Mouse (Mus musculus): ENCODE results near the gene 1600014C10Rik. TPM values are rescaled to one million over a fixed set of nuclear protein-coding genes. Genes with fewer than 3 reads are reported as not detected.

The 1600014C10Rik gene
- polyA plus RNA-seq (2014; fragmentation: Nextera tagmentation; extraction: Ambion mirVana): 14.0 and 14.4 TPM in 2 replicates

DNA sequence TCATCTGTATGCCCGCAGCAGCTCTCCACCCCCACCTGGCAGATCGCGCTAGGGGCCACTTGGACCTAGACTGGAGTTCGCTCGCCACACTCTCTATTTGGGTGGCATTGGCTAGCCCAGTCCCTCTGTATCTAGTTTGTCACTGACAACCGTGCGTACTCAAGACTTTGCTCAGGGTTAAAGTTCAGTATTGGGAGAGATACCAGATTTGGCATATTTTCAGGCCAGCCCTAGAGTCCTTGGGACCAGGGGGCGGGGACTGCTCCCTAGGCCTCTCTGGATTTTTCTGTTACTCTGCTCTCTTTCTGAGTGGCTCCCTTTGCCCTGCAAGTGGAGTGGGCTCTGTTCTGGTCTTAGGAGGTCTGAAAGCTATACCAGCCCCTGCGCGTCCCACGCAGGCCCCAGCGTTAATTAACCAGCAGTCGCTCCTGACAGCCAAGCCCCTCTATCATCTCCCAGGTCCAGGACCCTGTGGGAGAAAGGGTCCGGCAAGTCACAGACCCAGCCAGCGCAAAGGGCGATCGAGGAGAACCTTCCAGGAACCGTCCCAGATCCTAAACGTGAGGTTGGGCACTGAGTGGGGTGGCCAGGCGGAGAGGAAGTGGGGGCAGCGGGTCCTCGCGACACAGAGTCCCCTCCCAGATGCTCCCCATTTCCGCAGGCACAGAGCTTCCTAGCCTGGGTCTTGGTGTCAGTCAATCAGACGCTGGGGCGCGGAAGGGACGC lies at the start of gene 1600014C10Rik:
1600014C10Rik (plus strand) TSS at position 256 of the 726 bp plus-strand sequence.
- H3K4me3 ChIP-seq (ENCODE audit: low read depth, low read length): peak within 1 kb of the TSS; percentile 60
- H3K4me1 ChIP-seq (ENCODE audit: control insufficient read depth, insufficient read depth, low read length): peaks cover 12% of the 10 kb centered on the region; the same call in 1 of the 2 replicates
- H3K9me3 ChIP-seq (ENCODE audit: control insufficient read depth, low read length): no peaks in the 10 kb centered on the region
- 4% methylated on average over 28 of the region's 28 CpGs for WGBS
- DNase-seq (ENCODE audit: low spot score) (no peak), ATAC-seq (ENCODE audit: insufficient number of reproducible peaks, low FRiP score, low TSS enrichment, low read depth) (peak; percentile 40; the same call in 1 of the 2 replicates)
- peak within 1 kb of the TSS; percentile 74 for H3K9ac ChIP-seq (ENCODE audit: low read length)
- H3K4me2 ChIP-seq (ENCODE audit: low read depth, severe bottlenecking): peak within 1 kb of the TSS; percentile 92
- H3K36me3 ChIP-seq (ENCODE audit: control insufficient read depth, insufficient read depth, low read length): no peaks in the 10 kb centered on the region
- H3K27me3 ChIP-seq (ENCODE audit: control insufficient read depth, insufficient read depth, low read length): no peaks in the 10 kb centered on the region
- peak within 1 kb of the TSS; percentile 36; the same call in 1 of the 2 replicates for H3K27ac ChIP-seq (replicated peaks; ENCODE audit: low read depth, low read length)

DNA sequence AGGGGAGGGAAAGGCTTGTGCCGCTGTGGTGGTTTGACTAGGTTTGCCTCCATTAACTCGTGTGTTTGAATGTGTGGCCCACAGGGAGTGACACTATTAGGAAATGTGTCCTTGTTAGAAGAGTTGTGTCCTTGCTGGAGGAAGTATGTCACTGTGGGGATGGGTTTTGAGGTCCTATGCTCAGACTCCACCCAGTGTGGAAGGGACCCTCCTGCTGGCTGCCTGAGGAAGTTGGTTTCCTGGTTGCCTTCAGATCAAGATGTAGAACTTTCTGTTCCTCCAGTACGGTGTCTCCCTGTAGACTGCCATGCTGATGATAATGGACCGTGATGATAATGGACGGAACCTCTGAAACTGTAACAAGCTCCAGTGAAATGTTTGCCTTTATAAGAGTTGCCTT lies 48.5 kb upstream of the 1600014C10Rik start:
- Histone ChIP-seq H3K9me3 (ENCODE audit: control insufficient read depth, low read length) (no peaks in the 10 kb centered on the region), H3K4me2 (ENCODE audit: low read depth, severe bottlenecking) (no peak overlapping the region), H3K4me3 (ENCODE audit: low read depth, low read length) (no peak overlapping the region), H3K36me3 (ENCODE audit: control insufficient read depth, insufficient read depth, low read length) (no peaks in the 10 kb centered on the region), H3K9ac (ENCODE audit: low read length) (no peak overlapping the region), H3K27ac (replicated peaks; ENCODE audit: low read depth, low read length) (no peak overlapping the region), H3K27me3 (ENCODE audit: control insufficient read depth, insufficient read depth, low read length) (no peaks in the 10 kb centered on the region), H3K4me1 (ENCODE audit: control insufficient read depth, insufficient read depth, low read length) (peaks cover 8% of the 10 kb centered on the region)
- WGBS: 87% methylated on average over 5 of the region's 5 CpGs
- no peak for DNase-seq (ENCODE audit: low spot score)
- no peak for ATAC-seq (ENCODE audit: insufficient number of reproducible peaks, low FRiP score, low TSS enrichment, low read depth)

DNA sequence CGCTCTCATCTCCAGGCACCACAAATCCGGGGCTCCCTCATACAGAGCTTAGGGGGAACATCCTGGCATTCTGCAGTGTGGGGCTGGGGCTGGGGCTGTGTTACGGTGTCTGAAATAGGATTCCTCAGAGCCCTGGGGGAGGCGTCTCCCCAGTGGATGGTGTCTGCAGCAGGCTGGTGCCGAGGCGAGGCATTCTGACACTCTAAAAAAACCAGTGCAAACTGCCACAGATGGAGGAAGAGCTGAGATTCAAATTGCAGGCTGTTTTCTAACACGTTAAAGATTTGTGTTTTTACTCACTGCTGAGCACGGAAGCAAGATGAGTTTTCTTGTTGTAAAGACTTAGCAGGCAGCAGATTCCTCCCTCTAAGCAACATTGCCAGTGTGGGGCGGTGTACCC lies 42.7 kb upstream of the 1600014C10Rik start:
- Histone ChIP-seq H3K4me1 (ENCODE audit: control insufficient read depth, insufficient read depth, low read length) (no peaks in the 10 kb centered on the region), H3K36me3 (ENCODE audit: control insufficient read depth, insufficient read depth, low read length) (no peaks in the 10 kb centered on the region), H3K27ac (replicated peaks; ENCODE audit: low read depth, low read length) (no peak overlapping the region), H3K27me3 (ENCODE audit: control insufficient read depth, insufficient read depth, low read length) (no peaks in the 10 kb centered on the region), H3K4me2 (ENCODE audit: low read depth, severe bottlenecking) (no peak overlapping the region), H3K4me3 (ENCODE audit: low read depth, low read length) (no peak overlapping the region), H3K9me3 (ENCODE audit: control insufficient read depth, low read length) (no peaks in the 10 kb centered on the region), H3K9ac (ENCODE audit: low read length) (no peak overlapping the region)
- 39% methylated on average over 9 of the region's 9 CpGs for WGBS
- no peak for DNase-seq (ENCODE audit: low spot score)
- ATAC-seq (ENCODE audit: insufficient number of reproducible peaks, low FRiP score, low TSS enrichment, low read depth): no peak

DNA sequence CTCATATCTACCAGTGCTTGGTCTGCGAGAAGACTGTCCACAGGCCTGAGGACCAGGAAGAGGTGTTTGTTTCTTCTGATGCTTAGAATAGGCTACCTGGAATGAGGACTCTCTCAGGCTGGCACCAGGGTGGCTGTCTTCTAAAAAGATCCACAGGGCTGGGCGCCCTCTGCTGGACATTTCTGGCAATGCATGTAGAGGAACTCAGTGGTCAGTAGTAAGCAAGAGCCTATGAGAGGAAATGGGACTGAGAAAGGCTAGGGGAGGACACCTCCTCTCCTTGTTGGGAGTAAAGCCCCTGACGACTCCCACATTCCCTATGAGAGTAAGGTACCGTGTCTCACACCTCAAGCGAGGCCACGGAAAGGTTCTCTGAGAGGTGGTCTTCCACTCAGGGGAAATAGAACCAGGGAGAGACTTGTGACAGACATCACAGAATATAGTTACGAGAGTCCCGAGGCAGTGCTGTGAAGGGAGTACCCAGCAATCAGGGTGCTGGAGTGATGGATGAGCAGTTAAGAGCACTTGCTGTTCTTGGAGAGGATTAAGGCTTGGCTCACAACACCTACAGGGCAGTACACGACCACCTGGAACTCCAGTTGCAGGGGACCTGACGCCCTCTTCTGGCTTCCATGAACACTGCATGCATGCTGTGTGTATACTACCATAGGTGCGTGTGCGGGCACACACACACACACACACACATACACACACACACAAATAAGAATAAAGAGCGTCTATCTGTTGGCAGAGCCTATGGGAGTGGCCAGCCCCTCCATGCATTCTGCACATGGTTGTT lies 41.1 kb upstream of the 1600014C10Rik start:
- ATAC-seq (ENCODE audit: insufficient number of reproducible peaks, low FRiP score, low TSS enrichment, low read depth) (peak; percentile 80), DNase-seq (ENCODE audit: low spot score) (peak; percentile 97)
- H3K27me3 ChIP-seq (ENCODE audit: control insufficient read depth, insufficient read depth, low read length): no peaks in the 10 kb centered on the region
- H3K9ac ChIP-seq (ENCODE audit: low read length): no peak overlapping the region
- no peaks in the 10 kb centered on the region for H3K36me3 ChIP-seq (ENCODE audit: control insufficient read depth, insufficient read depth, low read length)
- no peak overlapping the region for H3K4me3 ChIP-seq (ENCODE audit: low read depth, low read length)
- H3K4me1 ChIP-seq (ENCODE audit: control insufficient read depth, insufficient read depth, low read length): no peaks in the 10 kb centered on the region
- H3K27ac ChIP-seq (replicated peaks; ENCODE audit: low read depth, low read length): no peak overlapping the region
- no peak overlapping the region for H3K4me2 ChIP-seq (ENCODE audit: low read depth, severe bottlenecking)
- no peaks in the 10 kb centered on the region for H3K9me3 ChIP-seq (ENCODE audit: control insufficient read depth, low read length)
- 68% methylated on average over 13 of the region's 13 CpGs for WGBS

DNA sequence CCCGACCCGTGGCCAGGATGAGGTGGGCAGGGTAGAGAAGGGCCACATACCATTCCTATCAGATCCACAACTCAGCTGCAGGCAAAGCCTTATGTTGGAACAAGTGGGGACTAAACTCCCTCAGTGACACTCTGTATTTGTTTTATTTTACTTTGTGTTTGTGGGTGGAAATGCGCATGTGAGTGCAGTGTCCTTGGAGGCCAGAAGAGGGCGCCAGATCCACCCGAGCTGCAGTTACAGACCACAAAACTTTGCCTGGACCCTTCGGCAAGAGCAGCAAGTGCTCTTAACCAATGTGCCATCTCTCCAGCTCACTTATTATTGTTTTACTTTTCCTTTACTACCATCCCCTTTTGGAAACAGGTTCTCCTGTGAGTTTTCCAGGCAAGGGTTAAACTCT lies 35.5 kb upstream of the 1600014C10Rik start:
- Histone ChIP-seq H3K4me3 (ENCODE audit: low read depth, low read length) (no peak overlapping the region), H3K36me3 (ENCODE audit: control insufficient read depth, insufficient read depth, low read length) (no peaks in the 10 kb centered on the region), H3K4me1 (ENCODE audit: control insufficient read depth, insufficient read depth, low read length) (no peaks in the 10 kb centered on the region), H3K4me2 (ENCODE audit: low read depth, severe bottlenecking) (no peak overlapping the region), H3K9me3 (ENCODE audit: control insufficient read depth, low read length) (no peaks in the 10 kb centered on the region; the same call in 1 of the 2 replicates), H3K9ac (ENCODE audit: low read length) (no peak overlapping the region), H3K27ac (replicated peaks; ENCODE audit: low read depth, low read length) (no peak overlapping the region), H3K27me3 (ENCODE audit: control insufficient read depth, insufficient read depth, low read length) (no peaks in the 10 kb centered on the region)
- DNase-seq (ENCODE audit: low spot score): no peak
- 83% methylated on average over 6 of the region's 6 CpGs for WGBS
- no peak for ATAC-seq (ENCODE audit: insufficient number of reproducible peaks, low FRiP score, low TSS enrichment, low read depth)

GRCm38 (mm10) chr7:38151706-38152312 lies 31.2 kb upstream of the 1600014C10Rik start:
- WGBS: 65% methylated on average over 13 of the region's 14 CpGs
- Histone ChIP-seq H3K27me3 (ENCODE audit: control insufficient read depth, insufficient read depth, low read length) (no peaks in the 10 kb centered on the region), H3K36me3 (ENCODE audit: control insufficient read depth, insufficient read depth, low read length) (no peaks in the 10 kb centered on the region), H3K4me3 (ENCODE audit: low read depth, low read length) (no peak overlapping the region), H3K4me1 (ENCODE audit: control insufficient read depth, insufficient read depth, low read length) (no peaks in the 10 kb centered on the region), H3K9me3 (ENCODE audit: control insufficient read depth, low read length) (no peaks in the 10 kb centered on the region; the same call in 1 of the 2 replicates), H3K27ac (replicated peaks; ENCODE audit: low read depth, low read length) (no peak overlapping the region), H3K9ac (ENCODE audit: low read length) (no peak overlapping the region), H3K4me2 (ENCODE audit: low read depth, severe bottlenecking) (no peak overlapping the region)
- ATAC-seq (ENCODE audit: insufficient number of reproducible peaks, low FRiP score, low TSS enrichment, low read depth) (no peak), DNase-seq (ENCODE audit: low spot score) (no peak)

GRCm38 (mm10) chr7:38152571-38152970 lies 30.4 kb upstream of the 1600014C10Rik start:
- H3K4me3 ChIP-seq (ENCODE audit: low read depth, low read length): no peak overlapping the region
- DNase-seq (ENCODE audit: low spot score) (no peak), ATAC-seq (ENCODE audit: insufficient number of reproducible peaks, low FRiP score, low TSS enrichment, low read depth) (no peak)
- WGBS: 77% methylated on average over 3 of the region's 3 CpGs
- H3K9ac ChIP-seq (ENCODE audit: low read length): no peak overlapping the region
- H3K4me1 ChIP-seq (ENCODE audit: control insufficient read depth, insufficient read depth, low read length): no peaks in the 10 kb centered on the region
- H3K27ac ChIP-seq (replicated peaks; ENCODE audit: low read depth, low read length): no peak overlapping the region
- H3K36me3 ChIP-seq (ENCODE audit: control insufficient read depth, insufficient read depth, low read length): no peaks in the 10 kb centered on the region
- no peaks in the 10 kb centered on the region; the same call in 1 of the 2 replicates for H3K9me3 ChIP-seq (ENCODE audit: control insufficient read depth, low read length)
- no peaks in the 10 kb centered on the region for H3K27me3 ChIP-seq (ENCODE audit: control insufficient read depth, insufficient read depth, low read length)
- H3K4me2 ChIP-seq (ENCODE audit: low read depth, severe bottlenecking): no peak overlapping the region

- no peaks in the 10 kb centered on the region for H3K9me3 ChIP-seq (ENCODE audit: control insufficient read depth, low read length)
- H3K36me3 ChIP-seq (ENCODE audit: control insufficient read depth, insufficient read depth, low read length): no peaks in the 10 kb centered on the region
- no peak overlapping the region for H3K4me3 ChIP-seq (ENCODE audit: low read depth, low read length)
- WGBS: 86% methylated on average over 5 of the region's 5 CpGs
- no peaks in the 10 kb centered on the region for H3K4me1 ChIP-seq (ENCODE audit: control insufficient read depth, insufficient read depth, low read length)
- H3K27me3 ChIP-seq (ENCODE audit: control insufficient read depth, insufficient read depth, low read length): no peaks in the 10 kb centered on the region
- no peak overlapping the region for H3K27ac ChIP-seq (replicated peaks; ENCODE audit: low read depth, low read length)
- no peak for ATAC-seq (ENCODE audit: insufficient number of reproducible peaks, low FRiP score, low TSS enrichment, low read depth)
- H3K9ac ChIP-seq (ENCODE audit: low read length): no peak overlapping the region
- no peak overlapping the region for H3K4me2 ChIP-seq (ENCODE audit: low read depth, severe bottlenecking)
- DNase-seq (ENCODE audit: low spot score): no peak
These were observed 27.2 kb upstream of the 1600014C10Rik start for GRCm38 (mm10) chr7:38155829-38156228.

All from limb, embryonic 11.5 days (tissue).